Mouse (Mus musculus) olfactory bulb, adult 2 months (tissue): ENCODE data around the gene Zfp974.

ENCODE experiments used
- CTCF ChIP-seq: fragments of 200-500 bp; IDR thresholded peaks from 2 replicates; pipeline ENCODE4 v1.5.1; 2012; ENCODE audit warnings: low read depth, mild to moderate bottlenecking, low read length, moderate library complexity; ENCODE audit not compliant: insufficient read depth
- POLR2A ChIP-seq: fragments of 200-500 bp; IDR thresholded peaks from 2 replicates; pipeline ENCODE4 v1.6.1; 2012; ENCODE audit warnings: mild to moderate bottlenecking, low read depth, low read length, moderate library complexity; ENCODE audit not compliant: insufficient read depth

- no peak for TF ChIP-seq CTCF
- TF ChIP-seq POLR2A, result no peak
Observed at GRCm38 (mm10) chr7:27900601-27901000, 28.7 kb downstream of the Zfp974 start.
